8 mouse cellular contexts compared by ENCODE assay signal in the genomic region with DNA sequence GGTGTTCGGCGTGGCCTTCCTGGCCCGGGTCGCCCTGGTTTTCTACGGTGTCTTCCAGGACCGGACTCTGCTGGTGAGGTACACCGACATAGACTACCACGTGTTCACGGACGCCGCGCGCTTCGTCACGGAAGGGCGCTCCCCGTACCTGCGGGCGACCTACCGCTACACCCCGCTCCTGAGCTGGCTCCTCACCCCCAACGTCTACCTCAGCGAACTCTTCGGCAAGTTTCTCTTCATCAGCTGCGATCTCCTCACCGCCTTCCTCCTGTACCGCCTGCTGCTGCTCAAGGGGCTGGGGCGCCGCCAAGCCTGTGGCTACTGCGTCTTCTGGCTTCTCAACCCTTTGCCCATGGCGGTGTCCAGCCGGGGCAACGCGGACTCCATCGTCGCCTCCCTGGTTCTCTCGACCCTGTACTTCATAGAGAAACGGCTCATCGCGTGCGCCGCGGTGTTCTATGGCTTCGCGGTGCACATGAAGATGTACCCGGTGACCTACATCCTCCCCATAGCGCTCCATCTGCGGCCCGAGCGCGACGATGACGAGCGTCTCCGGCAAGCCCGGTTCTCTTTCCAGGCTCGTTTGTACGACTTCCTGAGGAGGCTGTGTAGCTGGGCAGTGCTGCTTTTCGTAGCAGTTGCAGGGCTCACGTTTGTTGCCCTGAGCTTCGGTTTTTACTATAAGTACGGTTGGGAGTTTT. TPM values are rescaled to one million over a fixed set of nuclear protein-coding genes. Genes with fewer than 3 reads are reported as not detected.
A peak's percentile ranks its signal among the peaks of the same experiment; 100 is the strongest.
DNase-seq lines count a peak whose midpoint lies in the region; ATAC-seq and TF ChIP-seq lines count a peak whose summit lies in the region.

No protein-coding gene starts in this region.

- no peak for DNase-seq in layer of hippocampus, adult 2 months (ENCODE audit: low spot score in 2 of 2)
- no peak for DNase-seq in layer of hippocampus, adult 9-10 months (ENCODE audit: low spot score)
- DNase-seq in Muller cell, postnatal 12 days (ENCODE audit: inconsistent ontology term): peak; percentile 35
- DNase-seq in lung, postnatal 14 days: peak; percentile 11
- no peak for DNase-seq in left cerebral cortex, postnatal 36 days (ENCODE audit: low spot score in 2 of 2)

- ATAC-seq in forebrain, embryonic 12.5 days (ENCODE audit: low FRiP score): no peak; the same call in 1 of the 2 replicates
- ATAC-seq in inflammation-experienced regulatory T-cells, adult 6 months: peak; percentile 39
- no peak for ATAC-seq in stomach, embryonic 14.5 days (ENCODE audit: insufficient number of reproducible peaks, insufficient read depth, low FRiP score, low read depth)

- peak overlapping the region; percentile 91 for H3K27ac ChIP-seq in layer of hippocampus, adult 2 months
- H3K27ac ChIP-seq in forebrain, embryonic 12.5 days: peak overlapping the region; percentile 81
- peak overlapping the region; percentile 63; the same call in 1 of the 2 replicates for H3K27ac ChIP-seq in stomach, embryonic 14.5 days (ENCODE audit: low read length)

- intact Hi-C loops in left cerebral cortex, postnatal 36 days (cut with DNase I): no loop called here

- H3K27me3 ChIP-seq in forebrain, embryonic 12.5 days: peaks cover 4% of the 10 kb centered on the region; the same call in 1 of the 2 replicates
- H3K27me3 ChIP-seq in stomach, embryonic 14.5 days (ENCODE audit: control insufficient read depth, insufficient read depth, low read length): no peaks in the 10 kb centered on the region

- peak overlapping the region; percentile 93 for H3K4me3 ChIP-seq in layer of hippocampus, adult 2 months
- H3K4me3 ChIP-seq in forebrain, embryonic 12.5 days (replicated peaks): peak overlapping the region; percentile 95
- H3K4me3 ChIP-seq in stomach, embryonic 14.5 days (ENCODE audit: low read depth, low read length): peak overlapping the region; percentile 88

- peaks cover 17% of the 10 kb centered on the region for H3K36me3 ChIP-seq in forebrain, embryonic 12.5 days (replicated peaks)
- peaks cover 7% of the 10 kb centered on the region; the same call in 1 of the 2 replicates for H3K36me3 ChIP-seq in stomach, embryonic 14.5 days (ENCODE audit: control insufficient read depth, insufficient read depth, low read length)

- no peaks in the 10 kb centered on the region for H3K9me3 ChIP-seq in forebrain, embryonic 12.5 days
- no peaks in the 10 kb centered on the region for H3K9me3 ChIP-seq in stomach, embryonic 14.5 days (ENCODE audit: control insufficient read depth, low read depth, low read length)

- TF ChIP-seq CTCF in layer of hippocampus, adult 2 months (conservative IDR thresholded peaks at IDR 0.05): no peak

- WGBS in forebrain, embryonic 12.5 days: 3% methylated on average over 62 of the region's 62 CpGs
- WGBS in stomach, embryonic 14.5 days: 2% methylated on average over 62 of the region's 62 CpGs

- peaks cover 27% of the 10 kb centered on the region for H3K4me1 ChIP-seq in forebrain, embryonic 12.5 days
- H3K4me1 ChIP-seq in stomach, embryonic 14.5 days (ENCODE audit: control insufficient read depth, insufficient read depth, low read length): peaks cover 18% of the 10 kb centered on the region

- H3K4me2 ChIP-seq in forebrain, embryonic 12.5 days: peak overlapping the region; percentile 99
- H3K4me2 ChIP-seq in stomach, embryonic 14.5 days (replicated peaks; ENCODE audit: low read depth, low read length): peak overlapping the region; percentile 97

- H3K9ac ChIP-seq in forebrain, embryonic 12.5 days: peak overlapping the region; percentile 85
- peak overlapping the region; percentile 78 for H3K9ac ChIP-seq in stomach, embryonic 14.5 days (replicated peaks; ENCODE audit: low read depth, low read length)

RNA-seq across cellular contexts. Expression of a gene that starts 0.6 kb away (rescaled TPM):
- 1 to 10 TPM; 8.3 to 9.2 TPM for total RNA-seq in layer of hippocampus, adult 2 months (2021)
- 10.9 and 11.5 TPM in 2 replicates for polyA plus RNA-seq in forebrain, embryonic 12.5 days (2016; fragmentation: Nextera tagmentation; extraction: Ambion mirVana)
- 1 to 10 TPM; 4.9 to 6.3 (median 5.7) TPM for polyA plus RNA-seq in inflammation-experienced regulatory T-cells, adult 6 months (2017; shearing (Covaris generic))
- 9.7 and 10.5 TPM in 2 replicates for polyA plus RNA-seq in stomach, embryonic 14.5 days (2014; fragmentation: Nextera tagmentation; extraction: Ambion mirVana)
- 1 to 10 TPM; 7.8 to 8.3 TPM for total RNA-seq in left cerebral cortex, postnatal 36 days (2021)

RNA-seq across cellular contexts. Expression of a gene that starts 35.9 kb away (rescaled TPM):
- total RNA-seq in layer of hippocampus, adult 2 months (2021): 10 to 100 TPM; 83.2 to 91.6 TPM
- polyA plus RNA-seq in forebrain, embryonic 12.5 days (2016; fragmentation: Nextera tagmentation; extraction: Ambion mirVana): 0.93 and 1.2 TPM in 2 replicates
- under 1 TPM in 1 of 3 experiments, not detected in 2; 0.12 TPM for polyA plus RNA-seq in inflammation-experienced regulatory T-cells, adult 6 months (2017; shearing (Covaris generic))
- 0.09 and 0.18 TPM in 2 replicates for polyA plus RNA-seq in stomach, embryonic 14.5 days (2014; fragmentation: Nextera tagmentation; extraction: Ambion mirVana)
- total RNA-seq in left cerebral cortex, postnatal 36 days (2021): 10 to 100 TPM; 86.8 to 97.1 TPM

RNA-seq across cellular contexts. Expression of a gene that starts 47.8 kb away (rescaled TPM):
- 10 to 100 TPM; 67.2 to 69.2 TPM for total RNA-seq in layer of hippocampus, adult 2 months (2021)
- polyA plus RNA-seq in forebrain, embryonic 12.5 days (2016; fragmentation: Nextera tagmentation; extraction: Ambion mirVana): 2.5 and 2.8 TPM in 2 replicates
- not detected for polyA plus RNA-seq in inflammation-experienced regulatory T-cells, adult 6 months (2017; shearing (Covaris generic))
- polyA plus RNA-seq in stomach, embryonic 14.5 days (2014; fragmentation: Nextera tagmentation; extraction: Ambion mirVana): not detected in 2 replicates
- total RNA-seq in left cerebral cortex, postnatal 36 days (2021): 100 to 1,000 TPM; 134 to 136 TPM

Comparison
In these comparisons a context has a peak if more than half of its experiments do, and no peak if none do; other contexts are left out.
1. DNase-seq: peak in Muller cell, postnatal 12 days (single experiment) and lung, postnatal 14 days (single experiment); none in layer of hippocampus, adult 2 months (0 of 2), layer of hippocampus, adult 9-10 months (single experiment) and left cerebral cortex, postnatal 36 days (0 of 2).
2. Peak in every context shown above with its lines, with median percentiles within 50 percentile points of each other: H3K27ac ChIP-seq and H3K4me3 ChIP-seq.